Mouse (Mus musculus): ENCODE measurements around the gene Hdhd3. TPM values are rescaled to one million over a fixed set of nuclear protein-coding genes. Genes with fewer than 3 reads are reported as not detected.
"Not testable (repeated sequence)": the region's sequence is repeated elsewhere in the genome, so short reads cannot be mapped to it uniquely, and the experiment has no call there.

Gene Hdhd3
- total RNA-seq, 2 experiments from 2014 or later, result 12.3 to 15.6 TPM

GRCm38 (mm10) chr4:62513998-62514506 lies 10.8 kb upstream of the Hdhd3 start:
- no peak for DNase-seq

GRCm38 (mm10) chr4:62509946-62510345 lies 6.7 kb upstream of the Hdhd3 start:
- DNase-seq, result peak; percentile 91 to 93

GRCm38 (mm10) chr4:62508839-62509238 lies 5.6 kb upstream of the Hdhd3 start:
- DNase-seq, result no peak

GRCm38 (mm10) chr4:62506798-62507197 lies 3.5 kb upstream of the Hdhd3 start:
- peak in 1 of 2 experiments; percentile 44 for DNase-seq

GRCm38 (mm10) chr4:62505991-62506390 lies 2.7 kb upstream of the Hdhd3 start:
- DNase-seq, result peak in 1 of 2 experiments; percentile 51

GRCm38 (mm10) chr4:62502969-62503368 lies 298 bp downstream of the Hdhd3 start:
- no peak for DNase-seq

GRCm38 (mm10) chr4:62501964-62502732 lies 1.1 kb downstream of the Hdhd3 start:
- peak; percentile 94 to 95 for DNase-seq

- no peak for DNase-seq
These were observed 1.7 kb downstream of the Hdhd3 start for GRCm38 (mm10) chr4:62501534-62501933.

GRCm38 (mm10) chr4:62500799-62501198 lies 2.5 kb downstream of the Hdhd3 start:
- no peak for DNase-seq

GRCm38 (mm10) chr4:62496815-62497214 lies 6.5 kb downstream of the Hdhd3 start:
- peak; percentile 82 to 83 for DNase-seq

GRCm38 (mm10) chr4:62495946-62496345 lies 7.3 kb downstream of the Hdhd3 start:
- peak in 1 of 2 experiments; percentile 57 for DNase-seq

- no peak for DNase-seq
These were observed 9.0 kb downstream of the Hdhd3 start for GRCm38 (mm10) chr4:62494230-62494629.

- no peak for DNase-seq
These were observed 10.6 kb downstream of the Hdhd3 start for GRCm38 (mm10) chr4:62492682-62493081.

GRCm38 (mm10) chr4:62487914-62488313 lies 15.4 kb downstream of the Hdhd3 start:
- no peak for DNase-seq

GRCm38 (mm10) chr4:62487172-62487571 lies 16.1 kb downstream of the Hdhd3 start:
- DNase-seq, result no peak

GRCm38 (mm10) chr4:62486162-62486696 lies 17.0 kb downstream of the Hdhd3 start:
- DNase-seq, result no peak

GRCm38 (mm10) chr4:62485450-62486161 lies 17.7 kb downstream of the Hdhd3 start:
- peak; percentile 38 to 51 for DNase-seq

GRCm38 (mm10) chr4:62484928-62485327 lies 18.3 kb downstream of the Hdhd3 start:
- no peak for DNase-seq

- DNase-seq, result peak; percentile 27 to 56
These were observed 22.3 kb downstream of the Hdhd3 start for GRCm38 (mm10) chr4:62480709-62481605.

GRCm38 (mm10) chr4:62479937-62480708 lies 23.1 kb downstream of the Hdhd3 start, which contains the start of gene Bspry:
Gene Bspry (plus strand): TSS chr4:62480053.
- peak; percentile 54 to 64 for DNase-seq

GRCm38 (mm10) chr4:62479593-62479936 lies 23.7 kb downstream of the Hdhd3 start:
- DNase-seq, result not testable (repeated sequence)

All from adrenal gland, postnatal 36 days (tissue).